Mouse (Mus musculus) natural killer cell, adult 2 months (primary cell): ENCODE results near the gene Lima1.
"Not testable (repeated sequence)": the region's sequence is repeated elsewhere in the genome, so short reads cannot be mapped to it uniquely, and the experiment has no call there.

ENCODE experiments used
- DNase-seq, 2 experiments: peaks; one replicate each; pipeline ENCODE4 v3.0.0; 2022; ENCODE audit warnings: low spot score in 2 of 2

Gene Lima1

DNA sequence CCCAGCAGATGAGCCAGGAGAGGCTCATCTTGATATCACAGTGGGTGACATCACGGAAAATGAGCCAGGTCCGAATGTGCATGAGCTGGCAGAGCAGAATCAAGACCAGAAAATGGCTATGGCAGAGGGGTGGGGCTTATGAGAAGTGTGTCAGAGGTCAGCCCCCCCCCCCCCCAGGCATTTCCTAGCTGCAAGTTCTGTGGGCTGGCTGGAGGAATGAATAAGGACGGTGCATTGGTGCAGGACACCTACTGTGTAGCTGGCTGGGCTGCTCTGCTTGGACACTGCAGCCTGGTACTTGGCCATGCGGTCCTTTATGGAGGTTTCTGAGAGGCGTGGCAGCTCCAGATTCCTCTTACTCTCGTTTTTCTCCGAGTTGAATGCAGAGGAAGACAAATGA is 69.1 kb downstream of the Lima1 start:
- DNase-seq, result no peak

DNA sequence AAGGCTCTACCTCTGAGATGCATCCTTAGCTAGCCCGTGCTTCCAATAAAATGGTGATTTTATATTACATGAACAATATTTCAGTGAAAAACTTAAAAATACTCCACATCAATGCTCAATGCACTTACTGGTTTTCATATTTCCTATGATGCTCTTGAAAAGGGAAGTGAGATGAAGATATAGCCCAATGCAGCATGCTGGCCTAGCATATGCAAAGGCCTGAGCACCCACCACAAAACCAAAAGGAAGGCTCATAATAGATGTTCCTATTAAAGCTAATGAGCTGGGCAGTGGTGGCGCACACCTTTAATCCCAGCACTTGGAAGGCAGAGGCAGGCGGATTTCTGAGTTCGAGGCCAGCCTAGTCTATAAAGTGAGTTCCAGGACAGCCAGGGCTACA is 69.6 kb downstream of the Lima1 start:
- no peak for DNase-seq

DNA sequence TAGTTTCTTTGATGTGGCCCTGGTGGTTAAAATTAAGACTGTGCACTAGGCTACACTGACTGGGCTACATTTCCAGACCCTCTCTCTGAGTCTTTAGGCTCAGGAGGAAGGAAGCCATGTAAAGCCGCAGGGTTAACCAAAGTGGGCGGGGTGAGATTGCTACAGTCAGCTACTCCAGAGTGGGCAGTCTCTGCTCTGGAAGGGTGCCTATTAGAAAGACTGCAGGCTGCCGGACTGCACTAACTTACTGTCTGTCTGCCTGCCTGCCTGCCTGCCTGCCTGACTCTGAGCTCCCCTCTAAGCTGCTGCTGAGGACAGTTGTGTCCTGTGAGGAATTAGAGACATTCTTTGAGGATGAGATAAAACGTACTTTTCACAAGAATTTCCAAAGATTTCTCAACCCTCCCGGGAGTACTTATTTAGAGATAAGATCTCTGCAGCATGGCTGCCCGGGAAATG is 72.0 kb downstream of the Lima1 start:
- DNase-seq, result peak; percentile 56 to 73

DNA sequence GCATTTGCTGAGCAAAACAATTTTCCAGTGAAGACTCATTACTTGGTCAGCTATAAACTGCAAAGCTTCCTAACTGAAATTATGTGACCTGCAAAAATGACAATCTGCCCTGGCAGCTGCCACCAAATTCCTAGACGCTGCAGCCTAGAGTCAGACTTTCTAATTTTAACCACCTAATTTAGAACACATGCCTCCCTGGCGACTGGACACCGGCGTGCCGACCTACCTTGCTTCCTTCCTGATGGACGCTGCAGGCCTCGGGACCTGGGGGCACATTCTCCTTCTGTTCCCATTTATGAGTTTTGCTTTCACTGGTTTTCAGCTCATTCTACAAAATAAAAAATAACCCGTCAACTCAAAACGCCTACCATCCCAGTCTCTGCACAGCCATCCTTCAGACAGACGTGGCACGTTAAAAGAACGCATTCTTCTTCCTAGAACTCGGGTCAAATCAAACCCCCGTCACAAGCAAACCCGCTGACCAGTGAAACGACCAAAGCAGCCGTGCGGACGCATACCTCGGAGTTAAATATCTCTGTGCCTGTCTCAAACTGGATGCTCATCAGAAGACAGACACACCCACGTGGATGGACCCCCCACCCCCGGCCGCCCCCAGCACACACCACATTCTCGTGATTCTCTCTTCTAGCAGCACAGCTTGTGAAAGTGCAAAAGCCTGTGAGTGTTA is 73.2 kb downstream of the Lima1 start:
- DNase-seq, result no peak

DNA sequence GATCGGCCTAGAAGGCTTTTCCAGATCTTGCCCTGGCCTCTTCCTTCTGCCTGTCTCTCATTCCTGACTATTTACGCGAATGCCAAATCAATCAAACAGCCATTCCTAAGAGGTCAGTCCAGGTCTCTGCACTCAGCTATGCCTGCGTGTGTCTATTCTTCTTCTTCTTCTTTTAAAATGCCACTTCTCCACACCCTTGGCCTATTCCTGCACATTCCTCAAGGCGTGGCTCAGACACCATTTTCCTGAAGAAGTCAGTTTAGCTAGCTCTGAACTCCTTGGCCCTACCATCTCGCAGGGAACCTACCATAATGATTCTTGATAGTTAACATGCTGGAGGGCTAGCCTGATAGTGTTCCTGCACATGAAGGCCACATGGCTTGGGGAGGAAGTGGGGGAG is 75.5 kb downstream of the Lima1 start:
- DNase-seq, result no peak

DNA sequence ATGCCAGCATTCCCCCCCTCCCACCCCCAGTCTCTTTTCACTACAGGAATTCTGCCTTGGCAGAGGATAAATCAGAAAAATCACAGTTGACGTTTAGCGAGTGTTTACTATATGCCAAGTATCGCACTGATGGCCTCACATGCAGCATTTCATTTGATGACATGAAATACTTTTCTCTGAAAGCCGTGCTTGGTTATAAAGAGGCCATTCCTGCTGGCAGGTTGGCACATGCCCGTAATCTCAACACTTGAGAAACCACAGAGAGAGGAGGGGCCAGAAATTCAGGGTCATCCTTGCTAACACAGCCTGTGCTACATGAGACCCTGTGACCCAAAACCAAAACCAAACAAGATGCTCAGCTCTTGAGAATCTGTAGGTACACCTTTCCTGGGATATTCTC is 77.4 kb downstream of the Lima1 start:
- DNase-seq, result no peak

DNA sequence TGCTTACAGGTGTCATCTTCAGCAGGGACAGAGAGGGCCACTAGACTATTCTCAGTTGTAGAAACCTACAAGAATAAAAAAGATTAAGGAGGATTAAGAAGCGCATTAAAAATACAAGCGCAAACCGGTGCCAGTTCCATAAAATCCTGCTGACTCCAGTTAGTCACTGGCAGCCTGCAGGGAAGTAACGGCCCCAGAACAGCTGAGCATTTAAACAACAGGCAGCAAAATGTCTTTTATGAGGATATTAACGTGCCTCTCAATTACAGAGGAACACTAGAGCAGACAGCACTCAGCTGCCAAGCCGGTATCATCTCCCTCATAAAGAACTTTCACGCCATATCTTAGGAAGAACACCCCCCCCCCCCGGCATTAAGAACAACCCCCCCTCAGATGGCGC is 78.5 kb downstream of the Lima1 start:
- DNase-seq, result no peak

DNA sequence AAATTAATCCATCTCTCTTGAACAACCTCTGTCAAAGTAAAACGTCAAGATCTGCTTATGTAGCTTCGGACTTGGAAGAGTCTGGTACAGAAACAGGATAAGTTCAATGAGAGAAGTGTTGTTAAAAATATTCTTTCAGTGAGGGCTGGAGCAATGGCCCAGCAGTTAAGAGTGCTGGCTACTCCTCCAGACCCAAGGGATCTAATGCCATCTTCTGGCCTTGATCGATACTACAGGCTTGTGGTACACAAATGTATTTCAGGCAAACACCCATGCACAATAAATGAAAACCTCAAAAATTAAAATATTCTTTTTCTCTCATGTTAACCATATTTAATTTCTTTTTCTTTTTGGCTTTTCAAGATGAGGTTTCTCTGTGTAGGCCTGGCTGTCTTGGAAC is 79.2 kb downstream of the Lima1 start:
- no peak for DNase-seq

DNA sequence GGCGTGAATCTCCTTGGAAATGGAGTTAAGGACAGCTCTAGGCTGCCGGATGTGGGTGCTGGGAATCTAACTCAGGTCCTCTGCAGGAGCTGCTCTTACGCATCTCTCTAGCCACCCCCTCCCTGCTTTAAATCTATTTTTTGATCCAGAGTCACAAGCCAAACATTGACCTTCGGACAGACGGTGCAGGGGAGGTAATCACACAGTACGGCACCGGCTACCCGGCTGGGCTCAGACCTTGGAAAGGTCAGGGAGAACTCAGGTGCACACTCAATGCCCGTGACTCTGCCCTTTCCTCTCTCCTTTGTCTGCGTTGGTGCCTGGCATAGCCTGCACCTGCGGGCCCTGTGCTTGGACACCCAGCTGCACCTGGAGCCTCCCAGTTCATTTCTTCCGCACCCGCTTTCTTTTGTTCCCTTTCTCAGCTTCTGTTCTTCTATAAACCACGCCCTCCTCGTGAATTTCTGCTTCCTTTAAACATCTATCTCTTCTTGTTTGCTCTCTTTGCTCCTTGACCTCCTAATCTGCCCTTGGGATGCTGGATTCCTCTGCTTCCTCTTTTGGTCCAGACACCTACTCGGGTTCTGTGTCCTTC is 82.9 kb downstream of the Lima1 start:
- no peak for DNase-seq

DNA sequence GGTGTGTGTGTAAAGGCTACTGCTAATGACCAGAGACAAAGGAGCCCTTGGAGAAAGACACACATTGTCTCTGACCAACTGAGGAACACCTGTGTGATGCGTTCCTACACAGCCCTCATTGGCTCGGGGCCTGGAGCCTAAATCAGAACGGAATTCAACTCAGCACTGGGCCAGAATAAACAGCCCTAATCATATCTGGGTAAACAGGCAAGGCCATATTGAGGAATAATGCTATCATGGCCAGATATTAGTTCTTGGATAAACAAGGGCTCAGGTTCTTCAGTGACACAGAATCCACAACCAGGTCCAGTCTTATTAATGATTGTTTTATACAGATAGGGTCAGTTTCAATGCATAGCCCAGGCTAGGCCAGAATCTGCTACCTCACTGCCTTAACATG is 84.3 kb downstream of the Lima1 start:
- no peak for DNase-seq

DNA sequence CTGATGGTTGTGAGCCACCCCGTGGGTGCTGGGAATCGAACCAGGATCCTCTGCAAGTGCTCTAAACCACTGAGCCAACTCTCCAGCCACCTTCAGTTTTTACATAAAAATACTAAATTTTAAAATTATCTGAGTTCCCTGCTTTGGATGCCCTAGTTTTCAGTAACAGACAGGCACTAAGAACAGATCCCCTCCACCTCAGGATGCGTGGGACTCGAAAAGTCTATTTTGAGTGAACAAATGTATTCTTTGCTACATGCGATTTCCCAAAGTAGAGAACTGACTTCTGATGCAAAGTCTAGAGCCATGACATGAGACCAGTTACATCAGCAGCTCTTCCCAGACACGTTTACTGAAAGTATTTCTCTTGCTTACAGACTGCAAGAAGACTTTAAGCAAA is 84.8 kb downstream of the Lima1 start:
- no peak for DNase-seq

DNA sequence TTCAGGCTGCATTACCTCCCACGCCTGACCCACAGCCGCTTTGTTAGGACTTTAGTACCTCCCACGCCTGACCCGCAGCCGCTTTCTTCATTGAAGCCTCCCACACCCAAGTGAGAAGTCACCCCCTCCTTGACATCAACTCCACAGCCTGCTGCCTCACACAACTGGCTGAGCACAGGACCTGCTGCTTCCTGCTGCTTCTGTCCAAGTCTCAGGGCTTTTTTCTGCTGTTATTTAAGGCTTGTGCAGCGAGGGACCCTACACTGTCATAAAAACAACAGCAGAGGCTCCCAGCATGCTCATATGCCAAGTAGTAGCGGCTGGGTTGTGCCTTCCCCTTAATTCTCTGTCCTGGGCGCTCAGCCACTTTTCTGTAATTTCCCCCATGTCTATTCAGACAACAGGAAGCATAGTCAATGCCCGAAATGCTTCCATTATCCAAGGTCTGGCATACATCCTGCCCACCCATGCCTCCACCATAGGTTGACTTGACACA is 87.6 kb downstream of the Lima1 start:
- DNase-seq, result no peak

DNA sequence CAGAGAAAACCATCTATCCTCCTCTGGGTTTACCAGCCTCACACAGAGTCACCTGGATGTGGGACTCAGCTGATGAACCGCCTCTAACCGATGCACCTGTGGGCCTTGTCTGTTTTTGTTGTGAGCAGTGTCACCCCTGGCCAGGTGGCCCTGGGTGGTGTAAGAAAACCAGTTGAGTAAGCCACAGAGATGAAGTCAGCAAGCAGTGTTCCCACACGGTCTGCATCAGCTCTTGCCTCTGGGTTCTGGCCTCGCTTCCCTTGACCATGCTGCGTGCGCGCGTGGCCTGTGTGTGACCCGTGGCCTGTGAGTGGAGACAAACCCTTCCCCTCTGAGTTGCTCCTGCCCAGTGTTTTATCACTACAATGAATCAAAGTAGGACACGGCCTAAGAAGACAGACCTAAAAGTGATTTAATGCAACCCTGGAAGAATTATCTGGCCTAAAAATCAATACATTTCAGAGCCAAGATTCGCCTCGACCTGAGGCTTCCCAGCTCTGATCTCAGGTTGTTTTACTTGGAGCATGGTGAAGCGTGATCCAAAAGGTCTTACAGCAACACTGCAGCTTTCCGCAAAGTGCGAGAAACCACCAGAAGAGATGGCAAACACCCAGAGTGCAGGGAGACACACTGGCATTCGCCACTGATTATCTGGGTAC is 96.5 kb downstream of the Lima1 start:
- no peak for DNase-seq

DNA sequence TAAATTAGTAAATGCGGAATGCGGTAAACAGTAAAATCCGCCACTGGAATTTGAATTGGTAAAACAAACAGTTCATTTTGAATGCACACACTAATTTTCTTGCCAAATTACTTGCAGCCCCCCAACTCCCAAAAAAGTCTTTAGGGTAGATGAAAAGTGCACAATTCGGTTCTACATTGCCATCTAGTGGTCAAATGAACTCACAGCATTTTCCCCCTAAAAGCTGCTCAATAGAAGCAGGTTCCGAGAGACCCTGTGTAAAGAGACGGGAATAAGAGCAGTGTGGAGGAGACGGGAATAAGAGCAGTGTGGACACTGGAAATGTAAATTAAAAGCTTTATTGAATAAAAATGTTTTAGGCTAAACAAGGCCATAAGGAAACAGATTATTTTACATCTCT is 97.1 kb downstream of the Lima1 start:
- peak; percentile 17 to 18 for DNase-seq

DNA sequence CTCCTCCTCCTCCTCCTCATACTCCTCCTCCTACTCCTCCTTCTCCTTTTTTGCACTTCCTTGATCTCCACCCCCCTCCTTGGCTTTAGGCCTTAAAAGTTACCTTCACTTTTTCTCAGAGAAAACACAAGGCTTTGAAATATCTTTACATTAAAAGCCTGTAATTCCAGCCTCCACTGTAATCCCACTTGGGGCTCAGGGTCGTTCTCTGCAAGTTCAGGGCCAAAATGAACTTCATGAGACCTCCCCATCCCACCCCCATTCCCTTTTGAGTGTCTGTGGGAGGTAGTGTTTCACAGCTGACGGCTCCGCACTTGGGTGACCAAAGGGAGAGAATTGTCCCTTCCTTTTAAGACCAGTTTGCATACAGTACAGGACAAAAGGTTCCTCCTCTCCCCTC is 102.3 kb downstream of the Lima1 start:
- no peak for DNase-seq

DNA sequence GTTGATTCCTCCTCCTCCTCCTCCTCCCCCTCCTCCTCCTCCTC is 102.6 kb downstream of the Lima1 start, which contains the start of gene Cers5:
Gene Cers5 (minus strand): TSS at position 5 of the 44 bp plus-strand sequence.
- DNase-seq, result not testable (repeated sequence)

DNA sequence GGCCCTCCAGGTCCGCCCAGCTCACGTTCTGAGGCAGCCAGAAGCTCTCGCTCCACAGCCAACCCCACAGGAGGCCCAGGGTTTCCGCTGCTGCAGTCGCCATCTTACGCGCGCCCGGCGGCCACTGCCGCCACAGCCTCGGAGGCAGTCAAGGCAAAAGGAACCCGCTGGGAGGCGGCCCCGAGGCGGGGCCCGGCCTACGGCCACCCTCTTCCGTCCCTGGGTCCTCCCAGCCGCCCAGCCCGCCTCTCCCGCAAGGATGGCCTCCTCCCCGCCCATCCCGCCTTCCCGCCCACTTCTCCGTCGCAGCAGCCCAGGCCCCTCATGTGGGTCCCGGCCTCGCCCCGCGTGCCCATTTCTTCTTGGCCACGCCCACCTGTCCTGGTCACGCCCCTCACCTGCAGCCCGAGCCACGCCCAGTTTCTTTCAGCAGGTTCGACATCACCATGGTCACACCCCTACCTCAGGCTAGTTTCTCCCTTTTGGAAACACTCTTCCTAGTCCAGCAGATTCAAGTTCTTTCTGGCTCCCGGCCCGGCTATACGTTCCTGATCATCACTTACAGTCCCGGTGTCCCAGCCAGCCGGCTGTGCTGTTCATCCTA is 102.9 kb downstream of the Lima1 start:
- DNase-seq, result peak; percentile 75 to 85

DNA sequence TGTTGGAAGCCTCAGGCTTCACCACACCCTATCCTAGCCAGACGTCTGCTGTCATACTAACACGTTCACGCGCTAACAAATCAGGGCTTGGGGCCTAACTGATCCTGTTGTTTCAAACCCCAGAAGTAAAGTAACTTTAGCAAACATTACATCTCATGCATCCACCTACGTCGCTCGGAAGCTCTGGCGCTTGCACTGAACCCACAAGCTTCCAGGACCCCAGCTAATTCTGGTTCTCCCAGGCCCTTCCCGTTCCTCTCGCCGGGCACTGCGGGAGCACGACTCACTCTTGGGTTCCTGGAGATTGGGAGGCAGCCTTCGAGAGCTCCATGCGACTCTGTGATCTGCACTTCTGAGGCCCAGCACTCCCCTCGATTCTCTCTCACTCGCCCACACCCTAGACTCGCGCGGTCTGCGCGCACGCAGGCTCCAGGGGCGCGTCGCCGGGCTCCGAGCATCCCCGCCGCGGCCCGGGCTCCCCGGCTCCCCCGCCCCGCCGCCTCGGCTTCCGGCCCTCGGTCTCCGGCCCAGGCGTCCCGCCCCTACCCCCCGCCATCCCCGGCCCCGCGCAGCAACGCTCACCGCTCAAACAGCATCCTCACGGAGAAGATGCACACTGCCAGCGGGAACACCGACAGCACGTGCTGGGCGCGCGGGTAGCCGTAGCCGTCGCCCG is 103.5 kb downstream of the Lima1 start:
- DNase-seq, result peak in 1 of 2 experiments; percentile 21

DNA sequence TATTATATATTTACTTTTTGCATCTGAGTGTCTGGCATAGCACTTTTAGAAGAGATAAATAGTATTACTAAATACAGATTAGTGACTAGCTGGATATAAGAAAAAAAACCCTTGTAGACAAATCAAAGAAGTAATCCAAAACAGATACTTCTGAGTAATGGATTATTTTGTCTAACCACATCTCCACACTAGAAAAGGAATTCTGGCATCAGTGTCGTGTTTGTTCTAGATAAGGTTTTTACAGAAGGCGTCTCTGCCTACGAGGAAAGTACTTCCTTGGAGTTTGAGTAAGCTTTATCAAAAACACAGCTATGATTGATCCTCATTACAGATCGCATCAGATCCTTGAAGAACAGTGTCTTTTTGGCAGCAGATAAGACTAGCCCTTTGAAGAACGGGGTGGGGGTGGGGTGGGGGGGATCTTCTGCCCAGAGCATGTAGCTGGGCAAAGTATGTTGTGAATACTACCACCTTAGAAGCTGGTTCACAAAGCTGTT is 104.2 kb downstream of the Lima1 start:
- DNase-seq, result no peak

DNA sequence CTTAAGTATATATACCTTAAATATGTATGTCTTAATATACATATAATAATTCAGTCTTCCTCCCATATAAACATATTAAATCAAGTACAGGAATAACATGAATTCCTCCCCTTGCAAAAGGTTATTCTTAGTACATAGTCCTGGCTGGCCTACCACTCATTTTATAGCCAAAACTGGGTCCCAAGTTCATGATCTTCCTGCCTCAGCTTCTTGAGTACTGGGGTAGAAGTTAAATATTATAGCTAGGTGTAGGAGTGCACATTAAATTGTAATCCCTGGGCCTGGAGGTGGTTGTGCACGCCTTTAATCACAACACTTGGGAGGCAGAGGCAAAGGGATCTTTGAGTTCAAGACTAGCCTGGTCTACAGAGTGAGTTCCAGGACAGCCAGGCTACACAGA is 106.5 kb downstream of the Lima1 start:
- no peak for DNase-seq

DNA sequence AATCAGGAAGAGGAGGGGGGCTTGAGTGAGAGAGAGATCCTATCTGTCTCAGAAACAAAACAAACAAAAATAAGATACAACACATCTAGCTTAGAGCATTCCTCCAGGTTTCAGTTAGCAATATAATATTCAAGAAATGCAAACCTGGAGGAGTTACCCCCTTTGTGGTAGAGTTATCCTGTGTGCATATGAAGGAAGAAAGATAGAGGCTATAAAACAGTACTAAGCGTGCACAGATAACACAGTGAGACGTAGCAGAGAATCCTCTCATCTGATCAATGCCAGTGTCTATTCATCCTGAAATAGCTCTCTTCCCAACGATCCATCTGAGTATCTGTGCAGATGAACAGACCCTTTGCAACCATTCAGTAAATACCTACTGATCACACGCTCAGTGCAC is 107.8 kb downstream of the Lima1 start:
- no peak for DNase-seq

DNA sequence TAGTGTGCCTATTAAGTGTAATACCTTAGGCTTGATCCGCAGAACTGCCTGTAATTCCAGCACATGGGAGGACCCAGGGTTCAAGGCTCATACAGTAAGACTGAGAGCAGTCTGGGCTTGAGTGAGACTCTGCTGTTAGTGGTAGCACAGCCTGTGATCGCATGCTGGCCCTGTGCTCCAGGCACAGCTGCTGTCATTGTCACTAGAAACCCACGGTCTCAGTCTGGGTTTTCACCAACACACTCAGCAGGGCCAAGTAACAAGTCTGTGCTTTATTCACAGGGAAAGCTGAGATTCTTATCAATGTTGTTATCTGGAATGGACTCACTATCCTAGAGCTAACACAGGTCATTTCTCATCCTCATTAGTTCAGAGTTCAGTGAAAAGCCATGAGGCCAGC is 121.1 kb downstream of the Lima1 start:
- DNase-seq, result no peak

DNA sequence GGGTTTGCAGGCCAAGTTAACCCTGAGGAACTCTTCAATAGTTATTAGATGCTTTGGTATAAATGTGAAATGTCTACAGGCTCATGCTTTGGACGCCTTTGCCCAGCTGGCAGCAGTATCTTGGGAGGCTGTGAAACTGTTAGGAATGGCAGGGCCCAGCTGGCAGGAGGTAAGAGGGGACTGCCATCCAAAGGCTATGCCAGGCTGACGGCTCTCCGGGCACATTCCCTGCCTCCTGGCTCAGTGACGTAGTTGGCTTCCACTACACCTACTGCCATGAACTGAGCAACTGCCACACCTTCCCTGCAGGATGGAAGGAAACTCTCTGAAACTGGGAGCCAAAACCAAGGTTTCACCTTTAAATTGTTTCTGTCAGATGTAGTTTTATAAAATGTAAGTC is 135.0 kb downstream of the Lima1 start:
- no peak for DNase-seq
